Mouse (Mus musculus): ENCODE data around the gene Trpm5. TPM values are rescaled to one million over a fixed set of nuclear protein-coding genes. Genes with fewer than 3 reads are reported as not detected.

The Trpm5 gene
- polyA plus RNA-seq, 1 experiment from 2014 or later, result 1.3 TPM

DNA sequence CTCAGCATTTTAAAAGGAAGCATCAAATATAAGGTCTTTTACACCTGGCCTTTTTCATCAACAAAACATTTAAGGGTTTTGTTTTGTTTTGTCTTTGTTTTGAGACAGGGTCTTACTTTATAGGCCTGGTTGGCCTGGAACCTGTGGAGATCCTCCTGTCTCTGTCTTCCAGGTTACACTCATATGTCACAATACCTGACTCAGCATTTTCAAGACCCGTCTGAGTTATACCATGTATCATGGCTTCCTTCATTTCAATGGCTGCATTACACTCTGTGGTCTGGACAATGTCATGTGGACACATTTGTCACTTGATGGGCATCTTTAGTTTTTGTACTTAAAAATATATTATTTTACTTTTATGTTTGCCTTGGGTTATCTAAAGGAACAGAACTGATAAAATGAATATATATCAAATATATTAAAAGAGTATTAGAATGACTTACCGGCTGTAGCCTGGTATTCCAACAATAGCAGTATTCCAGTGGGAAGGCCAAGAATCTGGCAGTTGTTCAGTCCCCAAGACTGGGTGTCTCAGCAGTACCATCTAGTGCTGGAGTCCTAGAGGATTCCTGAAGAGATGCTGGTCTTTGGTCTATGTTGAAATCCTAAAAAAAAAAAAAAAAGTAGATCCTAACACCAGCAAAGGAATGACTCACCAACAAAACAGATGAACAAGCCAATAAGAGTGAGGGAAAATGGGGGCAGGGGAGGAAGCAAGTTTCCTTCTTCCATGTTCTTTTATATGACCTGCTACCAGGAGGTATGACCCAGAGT is 50.2 kb downstream of the Trpm5 start:
- Histone ChIP-seq H3K36me3 (ENCODE audit: control insufficient read depth, insufficient read depth, low read length) (no peaks in the 10 kb centered on the region), H3K9ac (replicated peaks; ENCODE audit: low read length) (no peak overlapping the region), H3K4me3 (replicated peaks; ENCODE audit: low read depth, low read length) (no peak overlapping the region), H3K4me1 (ENCODE audit: control insufficient read depth, insufficient read depth, low read length) (no peaks in the 10 kb centered on the region), H3K27me3 (ENCODE audit: control insufficient read depth, insufficient read depth, low read length) (no peaks in the 10 kb centered on the region), H3K27ac (replicated peaks; ENCODE audit: low read depth, low read length) (no peak overlapping the region), H3K4me2 (ENCODE audit: low read length) (no peak overlapping the region), H3K9me3 (ENCODE audit: control insufficient read depth, low read length) (no peaks in the 10 kb centered on the region)
- DNase-seq (no peak), ATAC-seq (ENCODE audit: low FRiP score, low TSS enrichment) (no peak)
- 95% methylated on average over 2 of the region's 2 CpGs for WGBS

DNA sequence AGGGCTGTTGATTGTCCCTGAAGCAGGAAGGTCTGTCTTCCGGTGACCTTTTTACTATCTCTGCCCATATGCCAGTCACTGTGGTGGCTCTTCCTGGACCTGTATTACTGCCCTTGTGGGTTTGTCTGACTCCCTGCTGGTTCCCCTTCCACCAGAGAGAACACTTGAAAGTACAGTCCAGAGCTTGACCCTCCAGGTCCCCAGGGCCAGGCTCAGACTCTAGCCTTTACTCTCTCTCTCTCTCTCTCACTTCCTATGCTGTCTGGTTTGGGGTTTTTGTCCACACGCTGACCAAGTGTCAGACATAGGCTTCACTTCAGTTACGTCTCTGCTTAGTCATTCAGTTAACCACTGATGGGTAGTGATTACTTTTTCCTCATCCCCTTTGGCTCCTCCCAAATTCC is 51.5 kb downstream of the Trpm5 start:
- Histone ChIP-seq H3K9ac (replicated peaks; ENCODE audit: low read length) (no peak overlapping the region), H3K27ac (replicated peaks; ENCODE audit: low read depth, low read length) (no peak overlapping the region)
- WGBS, result 91% methylated on average over 3 of the region's 3 CpGs

DNA sequence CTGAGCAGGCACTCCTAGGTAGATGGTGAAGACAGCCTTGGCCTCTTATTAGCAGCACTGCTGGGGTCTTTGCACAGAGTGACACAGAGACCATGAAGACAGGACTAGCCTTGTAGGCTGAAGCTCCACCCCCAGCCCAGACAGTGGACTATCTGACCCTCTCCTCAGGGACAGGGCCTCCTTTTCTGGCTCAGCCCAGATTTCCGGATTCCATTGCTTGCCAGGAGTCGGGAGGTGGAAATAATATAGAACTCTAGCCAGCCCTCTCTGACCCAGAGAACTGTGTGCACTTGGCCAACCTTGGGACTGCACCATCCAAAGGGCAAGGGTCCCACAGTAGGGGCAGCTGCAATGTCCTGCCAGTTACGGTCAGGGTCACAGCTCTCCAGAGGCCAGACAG is 52.4 kb downstream of the Trpm5 start:
- no peaks in the 10 kb centered on the region for H3K27me3 ChIP-seq (ENCODE audit: control insufficient read depth, insufficient read depth, low read length)
- 91% methylated on average over 3 of the region's 3 CpGs for WGBS
- H3K4me2 ChIP-seq (ENCODE audit: low read length), result no peak overlapping the region
- H3K9ac ChIP-seq (replicated peaks; ENCODE audit: low read length), result no peak overlapping the region
- H3K36me3 ChIP-seq (ENCODE audit: control insufficient read depth, insufficient read depth, low read length), result no peaks in the 10 kb centered on the region
- no peak overlapping the region for H3K27ac ChIP-seq (replicated peaks; ENCODE audit: low read depth, low read length)
- no peaks in the 10 kb centered on the region for H3K9me3 ChIP-seq (ENCODE audit: control insufficient read depth, low read length)
- ATAC-seq (ENCODE audit: low FRiP score, low TSS enrichment), result no peak
- no peaks in the 10 kb centered on the region for H3K4me1 ChIP-seq (ENCODE audit: control insufficient read depth, insufficient read depth, low read length)
- DNase-seq, result no peak
- H3K4me3 ChIP-seq (replicated peaks; ENCODE audit: low read depth, low read length), result no peak overlapping the region

More for the DNA sequence above, 51.5 kb downstream of the Trpm5 start:
- no peaks in the 10 kb centered on the region for H3K36me3 ChIP-seq (ENCODE audit: control insufficient read depth, insufficient read depth, low read length)
- no peak overlapping the region for H3K4me2 ChIP-seq (ENCODE audit: low read length)
- no peaks in the 10 kb centered on the region for H3K9me3 ChIP-seq (ENCODE audit: control insufficient read depth, low read length)
- ATAC-seq (ENCODE audit: low FRiP score, low TSS enrichment) (no peak), DNase-seq (no peak)
- H3K4me1 ChIP-seq (ENCODE audit: control insufficient read depth, insufficient read depth, low read length), result no peaks in the 10 kb centered on the region
- H3K27me3 ChIP-seq (ENCODE audit: control insufficient read depth, insufficient read depth, low read length), result no peaks in the 10 kb centered on the region
- H3K4me3 ChIP-seq (replicated peaks; ENCODE audit: low read depth, low read length), result no peak overlapping the region

DNA sequence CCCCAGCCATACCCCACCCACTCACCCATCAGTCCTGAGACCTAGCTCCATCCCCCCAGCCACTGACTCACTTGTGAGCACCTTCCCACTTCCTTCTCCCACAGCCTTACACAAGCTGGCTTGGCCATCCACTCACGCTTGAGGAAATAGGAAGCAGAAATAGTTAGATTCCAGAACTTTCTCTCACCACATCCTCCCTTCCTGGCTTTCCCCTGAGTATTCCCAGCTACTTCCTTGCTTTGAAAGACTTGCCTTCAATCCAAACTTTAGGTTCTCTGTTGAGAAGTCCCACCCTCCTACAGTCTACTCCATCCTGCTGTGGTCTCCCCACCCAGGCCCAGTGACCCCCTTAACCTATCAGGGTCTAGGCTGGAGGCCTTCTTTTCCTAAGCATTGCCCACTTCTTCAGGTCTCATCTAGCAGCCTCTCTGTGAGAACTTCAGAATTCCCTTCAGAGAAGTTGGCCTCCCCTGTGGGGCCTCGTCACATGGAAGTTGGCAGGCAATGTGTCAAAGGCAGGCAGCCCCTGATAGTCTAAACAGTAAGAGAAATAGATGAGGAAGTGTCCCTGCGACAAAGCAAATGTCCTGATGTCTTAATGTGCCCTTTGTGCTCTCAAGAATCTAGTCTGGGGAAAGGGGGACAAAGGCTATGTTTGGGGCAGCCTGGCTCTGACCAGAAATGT is 53.2 kb downstream of the Trpm5 start:
- Histone ChIP-seq H3K4me3 (replicated peaks; ENCODE audit: low read depth, low read length) (no peak overlapping the region), H3K27me3 (ENCODE audit: control insufficient read depth, insufficient read depth, low read length) (no peaks in the 10 kb centered on the region), H3K4me2 (ENCODE audit: low read length) (no peak overlapping the region), H3K9ac (replicated peaks; ENCODE audit: low read length) (no peak overlapping the region), H3K9me3 (ENCODE audit: control insufficient read depth, low read length) (no peaks in the 10 kb centered on the region), H3K4me1 (ENCODE audit: control insufficient read depth, insufficient read depth, low read length) (no peaks in the 10 kb centered on the region), H3K36me3 (ENCODE audit: control insufficient read depth, insufficient read depth, low read length) (no peaks in the 10 kb centered on the region), H3K27ac (replicated peaks; ENCODE audit: low read depth, low read length) (no peak overlapping the region)
- ATAC-seq (ENCODE audit: low FRiP score, low TSS enrichment) (no peak), DNase-seq (no peak)
- 80% methylated on average over 3 of the region's 3 CpGs for WGBS

DNA sequence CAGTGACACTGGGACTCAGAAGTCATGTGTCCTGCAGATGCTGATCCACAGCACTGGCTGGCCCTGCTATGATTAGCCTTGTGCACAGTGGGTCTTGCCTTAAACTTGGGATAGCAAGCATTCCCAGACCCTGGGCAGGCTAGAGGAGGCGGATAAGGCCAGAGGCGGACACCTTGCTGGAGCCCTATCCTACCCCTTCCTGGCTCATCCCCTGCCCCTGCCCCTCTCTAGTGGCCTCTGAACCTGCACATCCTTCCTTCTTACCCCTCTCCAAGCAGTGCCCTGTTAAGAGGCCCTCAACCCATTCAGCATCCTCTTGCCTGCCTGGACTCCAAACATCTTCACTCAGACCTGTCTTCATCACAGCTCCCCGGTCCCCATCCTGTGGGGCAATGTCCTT is 53.9 kb downstream of the Trpm5 start:
- H3K27me3 ChIP-seq (ENCODE audit: control insufficient read depth, insufficient read depth, low read length), result no peaks in the 10 kb centered on the region
- H3K4me3 ChIP-seq (replicated peaks; ENCODE audit: low read depth, low read length), result no peak overlapping the region
- no peak for ATAC-seq (ENCODE audit: low FRiP score, low TSS enrichment)
- WGBS, result over 99% methylated on average over 3 of the region's 3 CpGs
- H3K9ac ChIP-seq (replicated peaks; ENCODE audit: low read length), result no peak overlapping the region
- H3K27ac ChIP-seq (replicated peaks; ENCODE audit: low read depth, low read length), result no peak overlapping the region
- no peaks in the 10 kb centered on the region for H3K4me1 ChIP-seq (ENCODE audit: control insufficient read depth, insufficient read depth, low read length)
- no peak overlapping the region for H3K4me2 ChIP-seq (ENCODE audit: low read length)
- no peak for DNase-seq
- H3K36me3 ChIP-seq (ENCODE audit: control insufficient read depth, insufficient read depth, low read length), result no peaks in the 10 kb centered on the region
- H3K9me3 ChIP-seq (ENCODE audit: control insufficient read depth, low read length), result no peaks in the 10 kb centered on the region

DNA sequence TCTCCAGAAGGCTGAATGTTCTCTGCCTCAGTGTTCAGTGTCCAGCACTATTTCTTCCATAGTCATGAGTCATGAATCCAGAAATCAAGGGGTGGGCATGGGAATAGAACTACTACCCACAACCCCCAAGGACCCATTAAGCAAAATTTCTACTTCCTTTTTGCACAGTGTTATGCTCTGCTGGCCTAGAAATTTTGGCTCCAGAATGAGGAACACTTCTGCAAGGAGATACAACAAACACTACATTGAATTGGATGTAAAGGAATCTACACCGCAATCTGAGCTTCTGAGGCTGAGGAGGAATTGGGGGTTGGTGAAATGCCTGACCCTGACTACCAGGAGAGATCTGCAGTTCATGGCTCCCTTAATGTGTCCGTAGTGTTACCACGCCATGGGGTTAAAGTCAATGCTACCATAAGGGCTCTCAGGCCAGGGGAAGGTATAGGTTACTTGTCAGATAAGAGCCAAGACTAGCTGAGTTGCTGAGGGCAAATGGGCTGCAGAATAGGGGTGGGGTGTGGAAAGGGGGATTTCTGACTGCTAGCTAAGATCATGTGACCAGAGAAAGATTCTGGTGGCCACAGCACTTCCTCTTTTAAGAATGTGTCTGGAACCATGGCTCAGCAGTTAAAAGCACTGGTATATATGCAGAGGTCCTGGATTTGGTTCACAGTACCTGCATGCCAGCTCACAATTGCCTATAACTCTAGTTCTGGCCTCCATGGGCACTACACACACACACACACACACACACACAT is 56.1 kb downstream of the Trpm5 start:
- WGBS, result 96% methylated on average over 3 of the region's 3 CpGs
- no peak overlapping the region for H3K4me3 ChIP-seq (replicated peaks; ENCODE audit: low read depth, low read length)
- H3K27ac ChIP-seq (replicated peaks; ENCODE audit: low read depth, low read length), result no peak overlapping the region
- H3K4me1 ChIP-seq (ENCODE audit: control insufficient read depth, insufficient read depth, low read length), result no peaks in the 10 kb centered on the region
- ATAC-seq (ENCODE audit: low FRiP score, low TSS enrichment) (no peak), DNase-seq (no peak)
- H3K36me3 ChIP-seq (ENCODE audit: control insufficient read depth, insufficient read depth, low read length), result no peaks in the 10 kb centered on the region
- no peak overlapping the region for H3K9ac ChIP-seq (replicated peaks; ENCODE audit: low read length)
- no peak overlapping the region for H3K4me2 ChIP-seq (ENCODE audit: low read length)
- no peaks in the 10 kb centered on the region for H3K27me3 ChIP-seq (ENCODE audit: control insufficient read depth, insufficient read depth, low read length)
- no peaks in the 10 kb centered on the region for H3K9me3 ChIP-seq (ENCODE audit: control insufficient read depth, low read length)

DNA sequence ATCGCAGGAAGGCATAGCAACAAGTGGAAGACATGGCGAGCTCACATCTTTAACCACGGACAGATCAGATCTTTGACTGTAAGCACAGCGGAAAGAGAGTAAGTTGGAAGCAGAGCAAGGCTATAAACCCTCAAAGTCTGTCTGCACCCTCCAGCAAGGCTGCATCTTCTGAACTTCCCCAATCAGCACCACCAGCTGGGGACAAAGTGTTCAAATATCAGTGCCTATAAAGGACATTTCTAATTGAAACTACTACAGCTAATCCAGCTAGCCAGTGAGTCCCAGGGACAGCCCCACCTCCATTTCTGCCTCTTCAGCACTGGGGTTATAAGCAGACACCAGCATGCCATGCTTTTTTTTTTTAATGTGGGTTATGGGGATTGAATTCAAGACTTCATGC is 57.1 kb downstream of the Trpm5 start:
- WGBS, result 93% methylated on average over 4 of the region's 4 CpGs
- Histone ChIP-seq H3K27ac (replicated peaks; ENCODE audit: low read depth, low read length) (no peak overlapping the region), H3K4me1 (ENCODE audit: control insufficient read depth, insufficient read depth, low read length) (no peaks in the 10 kb centered on the region), H3K36me3 (ENCODE audit: control insufficient read depth, insufficient read depth, low read length) (no peaks in the 10 kb centered on the region), H3K27me3 (ENCODE audit: control insufficient read depth, insufficient read depth, low read length) (no peaks in the 10 kb centered on the region), H3K4me2 (ENCODE audit: low read length) (no peak overlapping the region), H3K9me3 (ENCODE audit: control insufficient read depth, low read length) (no peaks in the 10 kb centered on the region), H3K9ac (replicated peaks; ENCODE audit: low read length) (no peak overlapping the region), H3K4me3 (replicated peaks; ENCODE audit: low read depth, low read length) (no peak overlapping the region)
- DNase-seq (no peak), ATAC-seq (ENCODE audit: low FRiP score, low TSS enrichment) (no peak)

DNA sequence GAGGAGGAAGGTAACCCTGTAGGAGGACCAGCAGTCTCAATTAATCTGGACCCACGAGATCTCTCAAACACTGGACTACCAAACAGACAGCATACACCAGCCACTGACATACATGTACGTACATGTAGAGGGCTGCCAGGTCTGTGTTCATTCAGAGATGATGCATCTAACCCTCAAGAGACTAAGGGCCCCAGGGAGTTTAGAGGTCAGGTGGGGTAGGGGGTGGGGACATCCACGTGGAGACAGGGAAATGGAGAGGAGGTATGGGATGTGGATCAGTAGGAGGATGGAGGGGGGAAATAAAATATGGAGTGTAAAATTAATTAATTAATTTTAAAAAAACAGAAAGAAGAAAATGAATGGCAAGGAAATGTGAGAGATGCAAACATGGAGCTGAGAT is 57.7 kb downstream of the Trpm5 start:
- Histone ChIP-seq H3K36me3 (ENCODE audit: control insufficient read depth, insufficient read depth, low read length) (no peaks in the 10 kb centered on the region), H3K27me3 (ENCODE audit: control insufficient read depth, insufficient read depth, low read length) (no peaks in the 10 kb centered on the region), H3K4me1 (ENCODE audit: control insufficient read depth, insufficient read depth, low read length) (no peaks in the 10 kb centered on the region), H3K9ac (replicated peaks; ENCODE audit: low read length) (no peak overlapping the region), H3K4me3 (replicated peaks; ENCODE audit: low read depth, low read length) (no peak overlapping the region), H3K4me2 (ENCODE audit: low read length) (no peak overlapping the region), H3K9me3 (ENCODE audit: control insufficient read depth, low read length) (no peaks in the 10 kb centered on the region), H3K27ac (replicated peaks; ENCODE audit: low read depth, low read length) (no peak overlapping the region)
- WGBS, result 81% methylated on average over 3 of the region's 3 CpGs
- DNase-seq, result no peak
- no peak for ATAC-seq (ENCODE audit: low FRiP score, low TSS enrichment)

Measured in midbrain, embryonic 14.5 days (tissue).